Mouse (Mus musculus): ENCODE data around the gene Capza1.

Capza1 gene

DNA sequence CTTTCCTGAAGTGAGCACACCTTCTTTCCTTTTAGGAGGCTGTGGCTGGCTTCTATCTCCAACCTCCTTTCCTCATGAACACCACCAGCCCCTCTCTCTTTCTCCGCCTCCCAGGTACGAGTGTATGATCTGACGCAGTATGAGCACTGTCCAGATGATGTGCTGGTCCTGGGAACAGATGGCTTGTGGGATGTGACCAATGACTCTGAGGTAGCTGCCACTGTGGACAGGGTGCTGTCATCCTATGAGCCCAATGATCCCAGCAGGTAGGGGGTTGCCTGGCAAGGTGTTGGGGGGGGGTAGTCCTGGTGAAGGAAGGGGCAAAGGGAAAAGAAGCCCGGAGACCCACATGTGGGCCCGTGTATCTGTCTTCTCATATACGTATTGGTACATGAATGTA, 79.0 kb downstream of the Capza1 start:
- no peak for DNase-seq

DNA sequence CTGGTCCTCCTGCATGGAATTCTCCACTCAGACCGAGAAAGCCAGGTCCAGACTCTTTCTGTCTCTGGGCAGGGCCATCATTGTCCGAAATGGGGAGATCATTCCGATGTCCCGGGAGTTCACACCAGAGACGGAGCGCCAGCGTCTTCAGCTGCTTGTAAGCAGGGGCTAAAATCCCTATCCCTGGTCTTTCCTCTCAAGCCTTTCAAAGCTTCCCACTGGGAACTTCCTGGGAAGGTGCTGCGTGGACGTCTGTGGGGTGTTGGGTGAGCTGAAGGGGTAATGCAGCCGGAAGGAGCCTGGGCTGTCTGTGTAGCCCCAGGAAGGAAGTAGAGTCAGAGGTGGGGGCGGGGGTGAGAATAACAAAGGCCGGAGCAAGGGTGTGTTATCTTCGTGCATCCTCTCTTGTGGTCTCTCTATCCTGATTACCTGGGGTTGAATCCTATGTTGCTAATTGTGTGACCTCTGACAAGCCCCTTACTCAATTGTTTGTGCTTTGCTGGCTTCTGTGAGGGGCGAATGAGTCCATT, 80.3 kb downstream of the Capza1 start:
- no peak for DNase-seq

DNA sequence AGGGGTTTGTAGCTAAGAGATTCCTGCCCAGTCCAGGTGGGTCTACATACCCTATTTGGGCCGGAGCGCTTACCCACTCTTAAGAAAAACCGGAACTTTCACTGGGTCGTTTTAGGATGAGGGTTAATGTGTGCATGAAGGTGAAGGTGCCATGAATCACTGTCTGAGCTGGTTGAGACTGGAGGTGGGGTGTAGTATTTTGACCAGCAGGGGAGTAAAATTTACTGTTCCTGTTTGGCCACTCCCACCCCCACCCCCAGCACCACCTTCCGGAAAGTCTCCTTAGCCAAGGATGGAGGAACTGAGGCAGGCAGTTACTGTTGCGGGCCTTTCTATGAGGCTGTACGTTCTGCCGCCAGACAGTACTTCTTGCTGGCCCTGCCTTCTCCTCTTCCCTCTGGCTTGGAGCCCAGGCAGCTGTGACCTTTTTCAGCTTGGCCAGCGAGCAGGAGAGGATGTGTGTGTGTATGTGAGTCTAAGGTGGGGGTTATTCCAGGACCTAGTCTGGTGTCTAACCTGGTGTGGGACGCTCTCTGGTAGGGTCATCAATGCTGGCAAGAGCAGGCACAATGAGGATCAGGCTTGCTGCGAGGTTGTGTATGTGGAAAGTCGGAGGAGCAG, 82.1 kb downstream of the Capza1 start:
- no peak for DNase-seq

- peak; percentile 34 to 36 for DNase-seq
Observed at GRCm38 (mm10) chr3:104781471-104781903, 82.8 kb downstream of the Capza1 start, which contains the start of gene Fam19a3. TSS of gene Fam19a3 (minus strand) at chr3:104781840.

- peak; percentile 64 to 67 for DNase-seq
Observed at GRCm38 (mm10) chr3:104780561-104781420, 83.5 kb downstream of the Capza1 start, which contains the start of gene Ppm1j. TSS of gene Ppm1j (plus strand) at chr3:104781056.

DNA sequence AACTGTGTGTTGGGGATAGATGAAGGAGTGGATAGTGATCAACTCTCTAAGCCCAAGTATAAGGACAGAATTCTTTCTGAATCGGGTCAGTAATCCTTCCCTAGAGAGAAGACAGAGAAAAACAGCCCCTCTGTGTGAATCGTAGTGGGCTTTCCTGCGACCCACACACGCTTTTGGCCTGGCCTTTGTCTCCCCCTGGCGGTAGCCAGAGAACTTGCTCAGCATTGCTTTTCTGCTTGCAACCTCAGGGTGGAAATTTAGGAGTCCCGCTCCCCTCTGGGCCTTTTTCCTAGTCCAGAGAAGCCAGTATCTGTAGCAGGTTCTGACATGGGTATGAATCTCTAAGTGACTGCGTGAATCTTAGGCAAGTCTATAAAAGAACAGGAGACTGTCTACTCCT, 84.4 kb downstream of the Capza1 start:
- DNase-seq, result peak; percentile 77

DNA sequence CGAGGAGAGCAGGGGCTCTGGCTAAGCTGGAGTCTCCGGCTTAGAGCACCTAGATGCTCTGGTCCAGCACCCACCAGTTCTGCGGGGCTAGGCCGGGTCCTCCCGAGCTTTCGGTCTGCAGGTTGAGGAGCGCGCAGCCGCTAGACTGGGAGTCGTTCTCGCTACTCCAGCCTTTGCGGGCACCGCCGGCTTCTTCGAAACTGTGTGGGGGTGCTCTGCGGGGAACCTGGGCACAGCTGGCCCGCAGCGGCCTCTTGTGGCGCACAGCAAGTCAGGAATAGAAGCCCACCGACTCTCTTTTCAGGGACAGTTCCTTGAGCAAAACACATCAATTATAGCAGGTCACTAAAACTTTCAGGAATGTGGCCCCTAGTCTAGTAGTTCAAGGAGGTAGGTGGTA, 87.0 kb downstream of the Capza1 start:
- peak; percentile 33 to 38 for DNase-seq

GRCm38 (mm10) chr3:104773301-104773700, 91.0 kb downstream of the Capza1 start:
- no peak for DNase-seq

Measured in B cell, adult 2 months (primary cell).